Mouse (Mus musculus) layer of hippocampus, postnatal 10 days (tissue): Measurements from ENCODE around the gene Gcnt1. TPM values are rescaled to one million over a fixed set of nuclear protein-coding genes. Genes with fewer than 3 reads are reported as not detected.

ENCODE experiments used
- DNase-seq, 2 experiments: peaks; one replicate each; pipeline ENCODE4 v3.0.0; 2021; ENCODE audit warnings: low spot score in 2 of 2
- long read RNA-seq: library from polyadenylated mRNA; stranded (forward); transcript quantifications from one replicate; pipeline ENCODE4 v2.0.0, GENCODE M21; 2023
- total RNA-seq, 2 experiments: library from RNA; stranded (reverse); gene quantifications; 2 replicates each; pipeline ENCODE4 v1.2.3; 2021

Gene Gcnt1
- 1 to 10 TPM; 1.8 to 2.2 TPM for total RNA-seq
- long read RNA-seq = 0 reads

DNA sequence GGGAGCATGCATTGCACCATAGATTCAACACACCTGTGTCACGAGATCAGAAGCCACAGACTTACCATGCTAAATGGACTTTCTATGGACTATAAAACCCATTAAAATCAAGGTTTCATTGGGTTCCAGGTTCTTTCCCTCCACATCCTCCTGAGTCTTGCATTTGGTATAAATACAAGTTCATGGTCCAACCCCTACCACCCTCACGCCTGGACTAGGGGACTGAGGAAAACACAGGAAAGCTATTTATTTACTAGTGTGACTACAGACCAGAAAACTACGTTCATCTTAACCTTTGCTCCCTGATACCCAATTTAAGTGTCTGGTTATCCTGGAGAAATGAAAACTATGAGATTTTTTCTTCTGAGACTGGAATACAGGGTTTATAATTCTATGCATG, at the start of gene Gcnt1:
Gene Gcnt1 (minus strand): TSS at position 144 of the 400 bp plus-strand sequence.
- DNase-seq = no peak

- no peak for DNase-seq
Observed at GRCm38 (mm10) chr19:17417855-17418254, 45.2 kb upstream of the Gcnt1 start.

DNA sequence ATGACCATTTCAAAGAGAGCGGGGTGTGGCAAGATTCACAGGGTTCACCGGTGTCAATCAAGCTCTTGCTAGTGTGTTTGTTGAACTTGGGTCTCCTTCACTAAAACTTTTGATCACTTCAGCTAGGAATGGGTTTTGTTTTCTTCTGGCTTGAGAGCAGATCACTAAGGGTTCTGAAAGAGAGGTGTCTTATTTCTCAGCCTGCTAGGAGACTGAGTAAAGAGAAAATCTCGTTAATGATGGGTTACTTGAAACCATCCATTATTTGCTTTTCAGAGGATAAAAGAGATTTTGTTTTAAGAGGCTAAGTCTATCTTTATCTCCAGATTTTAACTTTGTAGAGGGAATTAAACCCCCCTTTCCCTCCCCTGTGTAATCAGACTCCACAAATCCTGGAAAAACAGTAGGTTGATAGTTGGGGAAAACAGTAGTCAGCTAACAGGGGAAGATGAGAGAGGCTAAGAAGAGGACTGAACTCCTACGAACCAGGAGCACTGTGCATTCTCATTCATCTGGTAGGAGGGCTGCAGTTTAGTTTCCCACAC, 40.3 kb upstream of the Gcnt1 start:
- no peak for DNase-seq

DNA sequence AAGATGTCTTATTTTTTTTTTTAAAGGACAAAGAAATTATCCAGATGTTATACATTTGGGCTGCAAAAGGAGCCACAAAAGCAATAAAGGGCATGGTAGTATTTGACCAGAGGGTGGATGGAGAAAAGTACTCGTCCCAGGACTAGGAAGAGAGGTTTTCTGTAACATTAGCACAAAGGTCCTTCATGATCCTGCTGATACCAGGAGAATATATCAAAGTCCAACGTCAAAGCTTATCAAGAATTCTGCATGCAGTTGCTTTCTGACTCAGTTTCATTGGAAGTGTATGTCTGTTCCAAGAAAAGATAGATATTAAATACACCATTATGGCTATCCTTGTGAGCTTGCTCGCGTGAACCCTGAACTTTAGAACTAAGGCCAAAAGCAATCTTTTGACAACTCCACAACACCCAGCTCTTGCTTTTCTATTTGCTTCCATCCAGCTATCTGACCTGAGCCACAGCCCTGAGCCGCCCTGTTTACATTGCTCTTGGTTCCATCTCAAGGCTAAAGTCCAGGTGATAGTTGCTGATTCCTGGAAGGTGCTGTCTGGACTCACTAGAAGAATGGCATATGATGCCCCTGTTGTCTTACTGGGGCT, 37.9 kb upstream of the Gcnt1 start:
- no peak for DNase-seq

- DNase-seq = no peak
Observed at GRCm38 (mm10) chr19:17409351-17409750, 36.7 kb upstream of the Gcnt1 start.

DNA sequence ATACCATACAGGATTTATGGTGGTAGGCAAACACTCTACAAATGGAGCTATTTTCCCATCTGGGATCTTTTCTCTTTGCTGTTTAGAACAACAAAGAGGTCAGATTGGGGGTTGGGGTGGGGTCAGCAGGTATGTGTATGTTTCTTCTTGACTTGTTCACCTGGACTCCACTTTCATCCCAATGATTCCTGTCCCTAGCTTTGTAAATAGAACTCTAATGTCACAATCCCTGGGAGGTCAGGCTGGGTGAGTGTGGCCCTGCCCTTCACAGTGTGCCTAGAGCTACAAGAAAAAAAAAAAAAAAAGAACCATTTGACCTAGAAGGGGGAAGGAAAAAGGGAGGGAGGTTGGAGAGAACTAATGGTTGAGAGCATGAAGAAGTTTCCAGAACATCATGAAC, 35.9 kb upstream of the Gcnt1 start:
- DNase-seq = no peak

DNA sequence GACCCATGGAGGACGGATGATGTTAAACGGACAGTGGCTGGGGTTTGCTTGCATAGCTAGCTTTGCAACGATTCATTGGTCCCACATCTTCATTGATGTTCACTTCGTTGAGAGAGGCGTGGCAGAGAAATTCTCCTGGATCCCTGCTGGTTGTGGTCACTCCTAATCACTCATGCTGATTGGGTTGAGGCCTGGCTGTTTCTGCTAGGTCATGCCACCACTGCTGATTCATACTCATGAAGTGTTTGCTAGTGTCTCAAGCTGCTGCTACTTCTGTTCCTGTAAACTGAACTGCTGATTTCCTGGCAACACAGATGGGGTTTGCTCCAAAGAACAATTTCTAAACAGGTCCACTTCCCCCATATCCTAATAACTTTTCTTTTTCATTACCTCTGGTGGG, 34.2 kb upstream of the Gcnt1 start:
- DNase-seq = no peak

GRCm38 (mm10) chr19:17403175-17403574, 30.5 kb upstream of the Gcnt1 start:
- no peak for DNase-seq

- DNase-seq = no peak
Observed at GRCm38 (mm10) chr19:17400571-17400970, 27.9 kb upstream of the Gcnt1 start.

- DNase-seq = no peak
Observed at GRCm38 (mm10) chr19:17399965-17400364, 27.3 kb upstream of the Gcnt1 start.

DNA sequence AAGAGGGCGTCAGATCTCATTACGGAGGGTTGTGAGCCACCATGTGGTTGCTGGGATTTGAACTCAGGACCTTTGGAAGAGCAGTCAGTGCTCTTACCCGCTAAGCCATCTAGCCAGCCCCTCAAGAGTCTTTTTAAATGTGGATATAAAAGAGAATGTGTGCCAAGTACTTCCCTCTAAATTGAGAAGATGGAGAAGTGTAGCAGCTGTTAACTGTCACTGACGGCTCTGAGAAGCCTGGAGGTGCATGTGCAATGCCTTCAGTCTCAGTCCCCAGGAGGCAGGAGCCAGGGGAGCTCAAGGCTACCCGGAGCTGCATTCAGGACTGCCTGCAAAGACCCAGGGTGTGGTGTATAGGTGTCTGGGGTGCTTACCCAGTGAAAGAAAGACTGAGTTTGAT, 25.3 kb upstream of the Gcnt1 start:
- DNase-seq = no peak

DNA sequence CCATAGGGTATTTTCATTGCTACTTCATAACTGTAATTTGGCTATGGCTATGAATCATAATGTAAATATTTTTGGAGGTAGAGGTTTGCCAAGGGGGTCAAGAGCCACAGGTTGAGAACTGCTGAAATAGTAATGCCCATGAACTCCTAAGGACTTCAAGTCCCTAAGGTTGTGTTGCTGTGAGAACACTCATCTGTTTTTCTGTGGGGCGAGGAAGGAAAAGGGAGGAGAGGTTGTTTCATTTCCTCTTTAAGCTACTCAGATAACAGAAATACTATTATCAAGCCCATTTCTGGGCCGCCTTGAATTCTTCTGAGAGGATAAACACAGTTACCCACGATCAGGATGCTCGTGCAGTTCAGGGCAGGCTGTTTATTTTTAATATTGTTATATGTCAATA, 24.2 kb upstream of the Gcnt1 start:
- DNase-seq = no peak

DNA sequence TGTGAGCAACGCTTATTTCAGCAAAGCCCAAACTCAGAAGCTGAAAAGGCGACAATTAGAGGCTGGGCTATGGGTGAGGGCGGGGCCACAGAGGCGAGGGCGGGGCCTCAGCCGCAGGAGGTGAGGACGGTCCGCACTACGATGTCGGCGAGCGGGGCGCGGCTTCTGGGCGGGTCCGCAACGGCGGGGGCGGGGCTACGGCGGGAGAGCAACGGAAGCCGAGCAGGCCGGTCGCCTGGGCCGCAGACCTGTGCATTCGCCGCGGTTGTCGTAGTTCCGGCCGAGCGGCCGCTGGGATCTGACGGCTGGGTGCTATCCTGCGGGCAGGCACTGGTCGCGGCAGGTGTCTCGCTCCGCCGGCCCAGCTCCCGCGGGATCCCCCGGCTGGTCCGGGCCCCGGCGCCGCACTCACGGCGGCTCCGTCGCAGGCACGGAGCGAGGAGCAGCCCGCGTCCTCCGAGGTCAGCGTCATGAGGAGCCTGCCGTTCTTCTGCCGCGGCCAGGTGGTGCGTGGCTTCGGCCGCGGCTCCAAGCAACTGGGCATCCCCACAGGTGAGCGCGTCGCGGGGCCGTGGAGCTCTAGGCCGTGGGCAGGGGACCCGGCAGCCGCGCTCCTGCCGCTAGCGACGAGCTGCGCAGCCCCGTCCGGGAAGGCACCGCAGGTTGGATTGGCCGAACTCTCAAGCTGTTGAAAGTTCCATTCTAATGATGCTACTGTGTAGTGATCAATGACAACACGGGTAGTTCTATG, 21.4 kb upstream of the Gcnt1 start, which contains the start of gene Rfk:
Gene Rfk (plus strand): TSS at position 203 of the 751 bp plus-strand sequence.
- peak; percentile 83 to 91 for DNase-seq

GRCm38 (mm10) chr19:17392866-17393265, 20.2 kb upstream of the Gcnt1 start:
- DNase-seq = no peak

DNA sequence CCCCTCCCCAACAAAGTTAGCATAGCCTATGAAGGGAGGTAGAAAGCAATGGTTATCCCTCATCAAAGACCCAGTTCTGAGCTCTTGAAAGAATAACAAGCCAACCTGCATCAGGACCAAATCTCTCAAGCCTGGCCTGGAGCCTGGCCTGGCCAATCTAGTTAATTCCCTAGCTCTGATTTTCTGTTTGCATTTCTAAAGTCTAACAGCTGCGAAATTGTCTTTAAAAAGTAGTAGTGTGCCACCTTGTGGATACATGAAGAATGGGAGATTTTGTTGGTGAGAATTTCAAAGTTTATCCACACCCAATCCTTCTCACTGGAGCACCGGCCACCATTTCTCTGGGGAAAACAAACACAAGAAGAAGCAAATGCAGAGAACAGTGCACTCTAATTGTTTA, 15.8 kb upstream of the Gcnt1 start:
- peak in 1 of 2 experiments; percentile 15 for DNase-seq

GRCm38 (mm10) chr19:17386424-17386823, 13.8 kb upstream of the Gcnt1 start:
- no peak for DNase-seq

DNA sequence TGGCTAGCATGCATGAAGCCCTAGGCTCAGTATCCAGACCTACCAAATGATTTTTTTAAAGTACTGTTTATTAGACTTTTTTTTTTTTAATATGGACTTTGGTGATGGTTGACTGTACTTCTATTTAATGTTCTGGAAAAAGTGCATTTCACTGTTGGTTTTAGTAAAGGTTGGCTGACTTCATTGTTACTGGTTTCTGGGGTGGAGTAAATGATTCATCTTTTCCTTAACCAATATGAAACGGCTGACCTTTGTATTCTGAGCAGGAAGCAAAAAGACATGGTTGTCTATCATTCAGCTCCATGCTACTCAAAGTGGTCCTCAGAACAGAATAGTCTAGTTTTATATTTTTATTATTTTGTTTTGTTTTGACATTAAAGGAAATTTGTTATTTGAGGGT, 12.8 kb upstream of the Gcnt1 start:
- DNase-seq = no peak

DNA sequence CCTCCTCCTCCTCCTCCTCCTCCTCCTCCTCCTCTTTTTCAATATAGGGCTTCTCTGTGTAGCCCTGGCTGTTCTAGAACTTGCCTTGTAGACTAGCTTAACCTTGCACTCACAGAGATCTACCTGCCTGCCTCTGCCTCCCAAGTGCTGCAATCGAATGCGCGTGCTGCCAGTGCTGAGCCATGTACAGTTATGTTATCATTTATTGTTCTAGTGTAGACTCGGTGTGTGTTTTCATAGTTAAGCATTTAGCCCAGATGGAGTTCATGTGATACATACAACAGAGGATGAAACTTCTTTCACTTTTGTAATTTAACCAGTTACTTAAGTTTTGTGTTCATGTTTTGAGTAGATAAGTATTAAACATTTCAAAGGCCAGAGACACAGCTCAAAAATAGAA, 12.4 kb upstream of the Gcnt1 start:
- no peak for DNase-seq

DNA sequence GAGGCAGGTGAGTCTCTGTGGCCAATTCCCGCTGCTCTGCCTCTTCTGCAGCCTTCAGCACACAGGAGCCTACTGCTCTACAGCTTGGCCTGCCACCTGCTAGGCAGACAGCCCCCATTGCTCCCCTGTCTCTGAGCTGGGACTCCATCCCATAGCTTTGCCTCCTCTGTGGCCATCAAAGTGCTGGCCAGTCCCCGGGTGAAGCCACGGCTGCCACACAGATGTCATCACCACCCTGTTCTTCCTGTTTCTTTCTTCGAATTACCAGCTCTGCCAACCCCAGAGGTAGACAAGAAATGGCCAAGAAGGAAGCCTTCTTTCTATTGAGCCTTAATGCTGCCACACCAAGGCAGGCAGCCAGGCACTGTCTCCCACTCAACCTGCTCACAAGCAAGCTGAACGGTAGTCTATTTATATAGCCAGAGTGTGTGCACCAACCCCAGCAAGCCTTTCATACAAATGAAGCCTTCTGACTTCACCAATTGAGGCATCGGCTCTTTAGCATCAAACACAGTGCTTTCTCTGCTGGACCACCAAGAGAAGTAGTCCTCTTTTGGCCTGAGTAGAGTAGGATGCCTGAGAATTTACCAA, 10.3 kb upstream of the Gcnt1 start:
- no peak for DNase-seq

DNA sequence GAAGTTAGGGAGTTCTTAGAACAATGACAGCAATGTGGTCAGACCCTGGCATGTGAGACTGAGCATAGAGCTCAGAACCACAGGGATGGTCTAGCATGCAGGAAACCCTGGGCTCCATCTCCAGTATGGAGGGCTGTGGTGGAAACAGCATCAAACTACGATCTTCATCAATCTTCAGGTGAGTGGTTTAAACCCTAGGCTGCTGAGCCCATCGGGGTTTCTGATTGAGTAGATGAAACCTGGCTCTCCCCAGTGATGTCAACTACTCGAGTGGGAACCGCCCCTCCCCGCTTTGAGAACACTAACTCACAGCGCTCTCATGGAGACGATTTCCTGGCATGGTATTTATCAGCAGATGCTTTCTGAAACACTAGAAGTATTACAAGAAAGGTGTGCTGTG, 7.9 kb upstream of the Gcnt1 start:
- DNase-seq = no peak

- no peak for DNase-seq
Observed at GRCm38 (mm10) chr19:17378845-17379244, 6.2 kb upstream of the Gcnt1 start.

- no peak for DNase-seq
Observed at GRCm38 (mm10) chr19:17369581-17369980, 3.1 kb downstream of the Gcnt1 start.
